Comparison of ENCODE assay signal across 8 mouse cellular contexts in the genomic region with DNA sequence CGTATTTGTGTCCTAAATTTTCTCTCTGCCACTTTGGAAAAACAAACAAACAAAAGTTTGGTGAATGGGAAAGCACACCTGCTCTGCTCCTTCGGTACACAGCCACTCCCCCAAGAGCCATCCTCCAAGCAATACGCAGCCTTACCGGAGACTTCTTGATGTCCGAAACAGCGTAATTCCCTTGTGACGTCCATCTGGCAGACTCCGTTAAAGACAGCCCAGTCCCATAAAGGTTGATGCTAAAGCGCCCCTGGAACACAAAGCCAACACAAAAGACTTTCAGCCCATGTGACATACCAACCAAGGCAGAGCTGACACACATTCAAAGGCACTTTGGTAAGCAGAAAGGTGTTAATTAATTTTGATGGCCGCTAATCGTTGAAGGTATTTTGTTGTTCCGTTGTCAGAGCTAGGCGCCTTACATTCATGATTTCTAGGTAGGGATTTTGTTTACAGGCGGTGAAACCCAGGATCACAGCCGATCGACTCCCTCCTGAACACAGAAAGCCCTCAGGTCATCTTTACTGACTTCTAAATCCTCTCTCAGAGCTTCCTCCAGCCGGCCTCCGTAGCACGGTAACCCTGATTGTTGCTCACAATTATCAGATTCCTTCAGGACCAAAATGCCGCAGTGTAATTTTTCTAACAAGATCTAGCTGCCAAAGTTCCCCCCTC. TPM values are rescaled to one million over a fixed set of nuclear protein-coding genes. Genes with fewer than 3 reads are reported as not detected.
A peak's percentile ranks its signal among the peaks of the same experiment; 100 is the strongest.
DNase-seq lines count a peak whose midpoint lies in the region; ATAC-seq and TF ChIP-seq lines count a peak whose summit lies in the region.

No protein-coding gene starts in this region.

- WGBS in kidney, postnatal 0 days = 29% methylated on average over 20 of the region's 20 CpGs
- WGBS in embryonic facial prominence, embryonic 10.5 days = 3% methylated on average over 20 of the region's 20 CpGs
- 19% methylated on average over 20 of the region's 20 CpGs for WGBS in intestine, embryonic 14.5 days
- 4% methylated on average over 20 of the region's 20 CpGs for WGBS in neural tube, embryonic 12.5 days

- H3K36me3 ChIP-seq in kidney, postnatal 0 days (ENCODE audit: insufficient read depth, low read length) = 0 out of 2 replicates have a peak, but pooled peaks cover 5% of the 10 kb centered on the region
- peaks cover 2% of the 10 kb centered on the region; the same call in 1 of the 2 replicates for H3K36me3 ChIP-seq in embryonic facial prominence, embryonic 10.5 days (replicated peaks)
- H3K36me3 ChIP-seq in intestine, embryonic 14.5 days (ENCODE audit: control insufficient read depth, insufficient read depth, low read length) = no peaks in the 10 kb centered on the region; the same call in 1 of the 2 replicates
- no peaks in the 10 kb centered on the region for H3K36me3 ChIP-seq in neural tube, embryonic 12.5 days

- H3K4me2 ChIP-seq in kidney, postnatal 0 days (ENCODE audit: low read length) = peak overlapping the region; percentile 42
- H3K4me2 ChIP-seq in intestine, embryonic 14.5 days (ENCODE audit: low read length) = peak overlapping the region; percentile 48
- peak overlapping the region; percentile 66 for H3K4me2 ChIP-seq in neural tube, embryonic 12.5 days (replicated peaks)

- 0 out of 2 replicates have a peak, but pooled peaks cover 5% of the 10 kb centered on the region for H3K4me1 ChIP-seq in kidney, postnatal 0 days (replicated peaks; ENCODE audit: insufficient read depth, low read length)
- H3K4me1 ChIP-seq in embryonic facial prominence, embryonic 10.5 days = peaks cover 17% of the 10 kb centered on the region
- no peaks in the 10 kb centered on the region for H3K4me1 ChIP-seq in intestine, embryonic 14.5 days (replicated peaks; ENCODE audit: control insufficient read depth, insufficient read depth, low read length)
- H3K4me1 ChIP-seq in neural tube, embryonic 12.5 days = peaks cover 4% of the 10 kb centered on the region; the same call in 1 of the 2 replicates

- H3K9ac ChIP-seq in kidney, postnatal 0 days (ENCODE audit: low read depth, low read length) = no peak overlapping the region
- no peak overlapping the region for H3K9ac ChIP-seq in intestine, embryonic 14.5 days (ENCODE audit: low read length)
- H3K9ac ChIP-seq in neural tube, embryonic 12.5 days = peak overlapping the region; percentile 45; the same call in 1 of the 2 replicates

- TF ChIP-seq CTCF in kidney, postnatal 0 days (IDR thresholded peaks at IDR 0.05; ENCODE audit: low read depth) = no peak

- H3K9me3 ChIP-seq in kidney, postnatal 0 days (replicated peaks; ENCODE audit: low read length) = no peaks in the 10 kb centered on the region
- no peaks in the 10 kb centered on the region for H3K9me3 ChIP-seq in embryonic facial prominence, embryonic 10.5 days
- no peaks in the 10 kb centered on the region for H3K9me3 ChIP-seq in intestine, embryonic 14.5 days (ENCODE audit: control insufficient read depth, low read length)
- no peaks in the 10 kb centered on the region for H3K9me3 ChIP-seq in neural tube, embryonic 12.5 days

- no peak for DNase-seq in kidney, postnatal 0 days (ENCODE audit: low spot score)
- no peak for DNase-seq in kidney, postnatal 14 days
- no peak for DNase-seq in embryonic facial prominence, embryonic 10.5 days (ENCODE audit: low spot score)
- no peak for DNase-seq in intestine, embryonic 14.5 days (ENCODE audit: low spot score)
- DNase-seq in adrenal gland, postnatal 4 days (ENCODE audit: low spot score in 2 of 2) = no peak

- H3K27ac ChIP-seq in kidney, postnatal 0 days = no peak overlapping the region
- peak overlapping the region; percentile 45 for H3K27ac ChIP-seq in embryonic facial prominence, embryonic 10.5 days (replicated peaks)
- H3K27ac ChIP-seq in intestine, embryonic 14.5 days (ENCODE audit: low read depth) = no peak overlapping the region
- H3K27ac ChIP-seq in neural tube, embryonic 12.5 days = no peak overlapping the region

- peak; percentile 34; the same call in 1 of the 2 replicates for ATAC-seq in kidney, postnatal 0 days (replicated peaks; ENCODE audit: low FRiP score, low read depth)
- ATAC-seq in intestine, embryonic 14.5 days (replicated peaks; ENCODE audit: low FRiP score, low TSS enrichment, low read depth) = no peak; the same call in 1 of the 2 replicates
- ATAC-seq in neural tube, embryonic 12.5 days (ENCODE audit: low FRiP score, low read depth) = 0 out of 2 replicates have a peak, but pooled peaks have one; percentile 28
- ATAC-seq in inflammation-experienced regulatory T-cells, adult 6 months = no peak
- ATAC-seq in erythroblast, adult 5-6 weeks (replicated peaks; ENCODE audit: low FRiP score, poor library complexity, severe bottlenecking) = no peak

- 0 out of 2 replicates have a peak overlapping the region, but pooled peaks have one; percentile 2 for H3K4me3 ChIP-seq in kidney, postnatal 0 days (replicated peaks; ENCODE audit: low read depth, low read length)
- H3K4me3 ChIP-seq in embryonic facial prominence, embryonic 10.5 days = peak overlapping the region; percentile 51
- peak overlapping the region; percentile 0 for H3K4me3 ChIP-seq in intestine, embryonic 14.5 days (ENCODE audit: low read depth, low read length)
- peak overlapping the region; percentile 12 for H3K4me3 ChIP-seq in neural tube, embryonic 12.5 days

- H3K27me3 ChIP-seq in kidney, postnatal 0 days (ENCODE audit: insufficient read depth, low read length) = no peaks in the 10 kb centered on the region
- H3K27me3 ChIP-seq in embryonic facial prominence, embryonic 10.5 days (replicated peaks; ENCODE audit: low read depth, poor library complexity, severe bottlenecking) = peaks cover 21% of the 10 kb centered on the region
- no peaks in the 10 kb centered on the region for H3K27me3 ChIP-seq in intestine, embryonic 14.5 days (replicated peaks; ENCODE audit: control insufficient read depth, insufficient read depth, low read length)
- 0 out of 2 replicates have a peak, but pooled peaks cover 7% of the 10 kb centered on the region for H3K27me3 ChIP-seq in neural tube, embryonic 12.5 days (replicated peaks)

RNA-seq across cellular contexts. Expression of gene A730049H05Rik, which starts 29.4 kb away (rescaled TPM):
- polyA plus RNA-seq in kidney, postnatal 0 days (2015; fragmentation: Nextera tagmentation; extraction: Ambion mirVana) = 7.0 and 7.1 TPM in 2 replicates
- 1.5 TPM in 2 replicates for polyA plus RNA-seq in embryonic facial prominence, embryonic 10.5 days (2016; fragmentation: Nextera tagmentation; extraction: Ambion mirVana)
- polyA plus RNA-seq in intestine, embryonic 14.5 days (2014; fragmentation: Nextera tagmentation; extraction: Ambion mirVana) = 0.24 and 0.42 TPM in 2 replicates
- 0.22 TPM in 1 of 2 replicates, not detected in the other for polyA plus RNA-seq in neural tube, embryonic 12.5 days (2016; fragmentation: Nextera tagmentation; extraction: Ambion mirVana)
- polyA plus RNA-seq in inflammation-experienced regulatory T-cells, adult 6 months (2017; shearing (Covaris generic)) = under 1 TPM in 1 of 3 experiments, not detected in 2; 0.27 TPM
- total RNA-seq in erythroblast, adult 5-6 weeks (2015; ENCODE audit: low replicate concordance) = not detected in 2 replicates
- total RNA-seq in erythroblast, adult 5-6 weeks (2017; ENCODE audit: low replicate concordance) = not detected in 2 replicates
- 1 to 10 TPM in 1 of 2 experiments, under 1 TPM in 1; 0.99 to 2.0 TPM for total RNA-seq in adrenal gland, postnatal 4 days (2021)

Comparison
In these comparisons a context has a peak if more than half of its experiments do, and no peak if none do; other contexts are left out.
1. ATAC-seq: peak in kidney, postnatal 0 days (single experiment) and neural tube, embryonic 12.5 days (single experiment); none in intestine, embryonic 14.5 days (single experiment), inflammation-experienced regulatory T-cells, adult 6 months (single experiment) and erythroblast, adult 5-6 weeks (single experiment).
2. H3K4me3 ChIP-seq: peak in every context shown above with its lines; median percentile 51 in embryonic facial prominence, embryonic 10.5 days; 12 in neural tube, embryonic 12.5 days; 2 in kidney, postnatal 0 days; 0 in intestine, embryonic 14.5 days.
3. Peak in every context shown above with its lines, with median percentiles within 50 percentile points of each other: H3K4me2 ChIP-seq.